Mouse (Mus musculus): ENCODE data around the gene Hist1h2ab. TPM values are rescaled to one million over a fixed set of nuclear protein-coding genes. Genes with fewer than 3 reads are reported as not detected.
"Not testable (repeated sequence)": the region's sequence is repeated elsewhere in the genome, so short reads cannot be mapped to it uniquely, and the experiment has no call there.

Hist1h2ab gene
- polyA plus RNA-seq (2015; fragmentation: Nextera tagmentation; extraction: Ambion mirVana): 5.1 and 9.7 TPM in 2 replicates

DNA sequence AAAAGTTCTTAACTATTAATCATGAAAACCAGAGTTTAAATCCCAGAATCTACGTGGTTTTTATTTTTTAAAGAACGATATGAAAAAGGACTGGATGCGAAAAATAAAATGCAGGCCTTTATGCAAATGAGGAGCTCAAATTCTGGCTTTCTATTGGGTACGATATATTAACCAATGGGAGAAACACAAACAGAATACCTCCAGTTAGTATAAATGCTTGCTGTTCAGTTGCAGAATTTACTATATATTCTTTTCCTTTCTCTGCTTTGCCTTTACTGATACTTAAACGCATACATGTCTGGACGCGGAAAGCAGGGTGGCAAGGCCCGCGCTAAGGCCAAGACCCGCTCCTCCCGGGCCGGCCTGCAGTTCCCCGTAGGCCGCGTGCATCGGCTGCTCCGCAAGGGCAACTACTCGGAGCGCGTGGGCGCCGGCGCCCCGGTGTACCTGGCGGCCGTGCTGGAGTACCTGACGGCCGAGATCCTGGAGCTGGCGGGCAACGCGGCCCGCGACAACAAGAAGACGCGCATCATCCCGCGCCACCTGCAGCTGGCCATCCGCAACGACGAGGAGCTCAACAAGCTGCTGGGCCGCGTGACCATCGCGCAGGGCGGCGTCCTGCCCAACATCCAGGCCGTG lies at the start of gene Hist1h2ab:
TSS of gene Hist1h2ab (plus strand) at position 288 of the 639 bp plus-strand sequence.
- WGBS: 2% methylated on average over 33 of the region's 47 CpGs
- Histone ChIP-seq H3K9ac (peak within 1 kb of the TSS; percentile 66), H3K4me1 (replicated peaks) (peaks cover 29% of the 10 kb centered on the region), H3K4me3 (peak within 1 kb of the TSS; percentile 45), H3K4me2 (peak within 1 kb of the TSS; percentile 67), H3K27ac (replicated peaks) (peak within 1 kb of the TSS; percentile 95)
- H3K9me3 ChIP-seq, H3K36me3 ChIP-seq, H3K27me3 ChIP-seq: not testable (repeated sequence)
- ATAC-seq (ENCODE audit: low read depth): peak; percentile 40; the same call in 1 of the 2 replicates

GRCm38 (mm10) chr13:23702220-23702619 lies 48.7 kb upstream of the Hist1h2ab start:
- Histone ChIP-seq H3K4me3 (no peak overlapping the region), H3K27ac (replicated peaks) (no peak overlapping the region), H3K4me1 (replicated peaks) (peaks cover 14% of the 10 kb centered on the region), H3K4me2 (no peak overlapping the region), H3K27me3 (no peaks in the 10 kb centered on the region; the same call in 1 of the 2 replicates), H3K36me3 (no peaks in the 10 kb centered on the region), H3K9me3 (no peaks in the 10 kb centered on the region), H3K9ac (no peak overlapping the region)
- no peak for ATAC-seq (ENCODE audit: low read depth)
- WGBS: 86% methylated on average over 4 of the region's 4 CpGs

DNA sequence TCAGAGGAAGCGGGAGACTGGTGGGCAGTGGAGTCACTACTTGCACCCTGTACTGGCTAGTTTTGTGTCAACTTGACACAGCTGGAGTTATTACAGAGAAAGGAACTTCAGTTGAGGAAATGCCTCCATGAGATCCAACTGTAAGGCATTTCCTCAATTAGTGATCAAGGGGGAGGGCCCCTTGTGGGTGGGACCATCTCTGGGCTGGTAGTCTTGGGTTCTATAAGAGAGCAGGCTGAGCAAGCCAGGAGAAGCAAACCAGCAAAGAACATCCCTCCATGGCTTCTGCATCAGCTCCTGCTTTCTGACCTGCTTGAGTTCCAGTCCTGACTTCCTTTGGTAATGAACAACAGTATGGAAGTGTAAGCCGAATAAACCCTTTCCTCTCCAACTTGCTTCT lies 48.1 kb upstream of the Hist1h2ab start:
- not testable (repeated sequence) for H3K4me1 ChIP-seq (replicated peaks); H3K27me3 ChIP-seq; H3K4me3 ChIP-seq; H3K9me3 ChIP-seq; H3K9ac ChIP-seq; H3K4me2 ChIP-seq; H3K36me3 ChIP-seq; H3K27ac ChIP-seq (replicated peaks); ATAC-seq (ENCODE audit: low read depth)
- 89% methylated on average over 2 of the region's 2 CpGs for WGBS

- Histone ChIP-seq H3K9me3 (no peaks in the 10 kb centered on the region), H3K4me3 (no peak overlapping the region), H3K27me3 (peaks cover 2% of the 10 kb centered on the region; the same call in 1 of the 2 replicates), H3K4me1 (replicated peaks) (peaks cover 16% of the 10 kb centered on the region), H3K27ac (replicated peaks) (no peak overlapping the region), H3K9ac (no peak overlapping the region), H3K4me2 (no peak overlapping the region), H3K36me3 (no peaks in the 10 kb centered on the region)
- no peak for ATAC-seq (ENCODE audit: low read depth)
- 94% methylated on average over 7 of the region's 7 CpGs for WGBS
Measured at GRCm38 (mm10) chr13:23705751-23706356, 45.1 kb upstream of the Hist1h2ab start.

GRCm38 (mm10) chr13:23706771-23707170 lies 44.2 kb upstream of the Hist1h2ab start:
- Histone ChIP-seq H3K4me1 (replicated peaks) (peaks cover 16% of the 10 kb centered on the region), H3K4me2 (no peak overlapping the region), H3K36me3 (no peaks in the 10 kb centered on the region), H3K9ac (no peak overlapping the region), H3K27ac (replicated peaks) (no peak overlapping the region), H3K27me3 (peaks cover 10% of the 10 kb centered on the region; the same call in 1 of the 2 replicates), H3K4me3 (no peak overlapping the region), H3K9me3 (no peaks in the 10 kb centered on the region)
- 93% methylated on average over 12 of the region's 12 CpGs for WGBS
- ATAC-seq (ENCODE audit: low read depth): no peak

- no peak overlapping the region for H3K4me2 ChIP-seq
- H3K9ac ChIP-seq: no peak overlapping the region
- no peak overlapping the region for H3K4me3 ChIP-seq
- H3K9me3 ChIP-seq: no peaks in the 10 kb centered on the region
- peaks cover 16% of the 10 kb centered on the region for H3K4me1 ChIP-seq (replicated peaks)
- ATAC-seq (ENCODE audit: low read depth): no peak
- WGBS: 89% methylated on average over 4 of the region's 4 CpGs
- no peak overlapping the region for H3K27ac ChIP-seq (replicated peaks)
- no peaks in the 10 kb centered on the region for H3K36me3 ChIP-seq
- H3K27me3 ChIP-seq: peaks cover 10% of the 10 kb centered on the region; the same call in 1 of the 2 replicates
Measured at GRCm38 (mm10) chr13:23708041-23708440, 42.9 kb upstream of the Hist1h2ab start.

DNA sequence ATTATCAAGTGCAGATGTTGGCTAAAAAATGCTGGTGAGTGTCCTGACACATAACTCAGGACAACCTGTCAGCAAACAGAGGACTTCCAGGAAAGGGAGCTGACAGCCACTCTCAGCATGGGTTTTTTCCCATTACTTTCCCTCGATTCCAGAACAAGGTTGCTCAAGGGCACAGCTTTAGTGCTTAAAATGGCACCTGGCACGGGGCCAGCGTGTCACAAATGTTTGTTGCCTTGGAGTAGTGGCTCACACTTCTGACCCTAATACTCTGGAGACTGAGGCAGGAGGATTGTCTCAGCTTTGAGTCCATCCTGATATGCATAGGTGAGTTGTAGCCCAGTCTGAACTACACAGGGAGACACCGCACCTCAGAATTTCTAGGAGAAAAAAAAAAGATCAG lies 42.3 kb upstream of the Hist1h2ab start:
- Histone ChIP-seq H3K4me1 (replicated peaks) (peaks cover 19% of the 10 kb centered on the region), H3K9me3 (no peaks in the 10 kb centered on the region), H3K27me3 (0 out of 2 replicates have a peak, but pooled peaks cover 10% of the 10 kb centered on the region), H3K4me2 (no peak overlapping the region), H3K27ac (replicated peaks) (no peak overlapping the region), H3K4me3 (no peak overlapping the region), H3K36me3 (no peaks in the 10 kb centered on the region), H3K9ac (no peak overlapping the region)
- no peak for ATAC-seq (ENCODE audit: low read depth)
- WGBS: 74% methylated on average over 4 of the region's 4 CpGs

- 0 out of 2 replicates have a peak, but pooled peaks cover 10% of the 10 kb centered on the region for H3K27me3 ChIP-seq
- H3K9me3 ChIP-seq: no peaks in the 10 kb centered on the region
- H3K27ac ChIP-seq (replicated peaks): no peak overlapping the region
- peak overlapping the region; percentile 65 for H3K4me2 ChIP-seq
- H3K9ac ChIP-seq: peak overlapping the region; percentile 64
- no peaks in the 10 kb centered on the region for H3K36me3 ChIP-seq
- H3K4me3 ChIP-seq: peak overlapping the region; percentile 37
- peaks cover 21% of the 10 kb centered on the region for H3K4me1 ChIP-seq (replicated peaks)
- ATAC-seq (ENCODE audit: low read depth): 0 out of 2 replicates have a peak, but pooled peaks have one; percentile 19
- WGBS: 6% methylated on average over 15 of the region's 15 CpGs
Measured at GRCm38 (mm10) chr13:23709714-23710373, 41.1 kb upstream of the Hist1h2ab start.

DNA sequence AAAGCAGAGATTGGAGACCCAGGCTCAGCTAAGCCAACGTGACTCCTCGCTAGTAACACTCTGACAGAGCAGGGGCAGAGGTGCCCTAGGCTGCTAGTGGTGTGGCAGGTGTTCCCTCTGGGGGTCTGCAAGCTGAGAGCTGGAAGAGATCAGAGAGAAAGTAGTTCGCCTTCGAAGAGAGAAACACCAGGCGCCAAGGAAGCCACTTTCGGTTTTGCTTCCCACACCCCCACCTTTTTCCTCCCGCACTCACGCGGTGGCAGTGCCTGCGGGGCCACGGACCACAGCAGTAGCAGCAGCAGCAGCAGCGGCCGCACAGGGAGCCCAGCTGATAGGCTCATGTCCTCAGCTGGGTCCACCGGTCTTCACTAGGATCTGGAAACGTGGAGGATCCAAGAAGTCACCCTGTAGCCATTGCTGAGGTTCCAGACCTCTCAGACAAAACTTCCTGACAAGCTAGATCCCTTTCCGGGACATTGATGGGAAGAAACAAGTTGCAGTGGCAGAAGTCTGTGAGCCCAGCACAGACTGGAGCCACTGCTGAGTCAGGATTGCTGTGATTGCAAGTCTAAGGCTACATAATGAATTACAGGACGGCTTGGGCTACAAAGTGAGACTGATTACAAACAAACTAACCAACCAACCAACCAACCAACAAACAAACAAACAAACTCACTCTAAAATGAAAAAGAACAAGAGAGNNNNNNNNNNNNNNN lies 40.4 kb upstream of the Hist1h2ab start, which contains the start of gene Hfe:
TSS of gene Hfe (minus strand) at position 481 of the 716 bp plus-strand sequence.
- Histone ChIP-seq H3K9ac (peak within 1 kb of the TSS; percentile 64), H3K4me3 (peak within 1 kb of the TSS; percentile 37), H3K27ac (replicated peaks) (no peak within 1 kb of the TSS), H3K36me3 (no peaks in the 10 kb centered on the region), H3K27me3 (0 out of 2 replicates have a peak, but pooled peaks cover 10% of the 10 kb centered on the region), H3K9me3 (no peaks in the 10 kb centered on the region), H3K4me1 (replicated peaks) (peaks cover 21% of the 10 kb centered on the region), H3K4me2 (peak within 1 kb of the TSS; percentile 65)
- peak; percentile 63; the same call in 1 of the 2 replicates for ATAC-seq (ENCODE audit: low read depth)
- 3% methylated on average over 17 of the region's 17 CpGs for WGBS

- Histone ChIP-seq H3K4me2 (no peak overlapping the region), H3K9me3 (no peaks in the 10 kb centered on the region), H3K4me1 (replicated peaks) (0 out of 2 replicates have a peak, but pooled peaks cover 5% of the 10 kb centered on the region), H3K27me3 (0 out of 2 replicates have a peak, but pooled peaks cover 2% of the 10 kb centered on the region), H3K9ac (no peak overlapping the region), H3K36me3 (no peaks in the 10 kb centered on the region), H3K27ac (replicated peaks) (no peak overlapping the region), H3K4me3 (no peak overlapping the region)
- no peak for ATAC-seq (ENCODE audit: low read depth)
- 86% methylated on average over 5 of the region's 5 CpGs for WGBS
Measured at GRCm38 (mm10) chr13:23716261-23717042, 34.5 kb upstream of the Hist1h2ab start.

DNA sequence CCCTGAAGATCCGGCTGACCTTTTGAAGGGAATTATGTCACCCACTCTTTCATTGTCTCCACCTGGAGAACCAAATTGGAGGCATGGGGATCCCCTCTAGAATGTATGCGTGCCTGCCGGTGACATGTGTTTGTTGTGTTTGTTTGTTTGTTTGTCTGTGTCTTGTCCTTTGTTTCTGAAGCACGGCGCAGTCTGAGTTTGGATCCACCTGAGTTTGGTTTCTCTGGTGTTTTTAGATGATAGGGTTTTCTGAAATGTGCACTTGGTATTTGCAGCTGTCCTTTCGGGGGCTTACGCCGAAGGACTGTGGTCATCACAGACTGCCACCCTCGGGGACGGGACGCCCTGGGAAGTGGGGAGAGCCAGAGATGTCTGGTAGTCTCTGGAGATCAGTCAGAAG lies 33.8 kb upstream of the Hist1h2ab start:
- no peak overlapping the region for H3K4me2 ChIP-seq
- ATAC-seq (ENCODE audit: low read depth): no peak
- H3K4me3 ChIP-seq: no peak overlapping the region
- no peaks in the 10 kb centered on the region for H3K36me3 ChIP-seq
- 65% methylated on average over 11 of the region's 11 CpGs for WGBS
- H3K27me3 ChIP-seq: no peaks in the 10 kb centered on the region
- no peak overlapping the region for H3K27ac ChIP-seq (replicated peaks)
- 0 out of 2 replicates have a peak, but pooled peaks cover 5% of the 10 kb centered on the region for H3K4me1 ChIP-seq (replicated peaks)
- no peaks in the 10 kb centered on the region for H3K9me3 ChIP-seq
- H3K9ac ChIP-seq: no peak overlapping the region
